Mouse (Mus musculus) spleen, adult 2 months (tissue): ENCODE results near the gene R3hdml.

Experiments
- CTCF ChIP-seq: fragments of 200-500 bp; IDR thresholded peaks from 2 replicates; pipeline ENCODE4 v1.5.1; 2011; ENCODE audit warnings: mild to moderate bottlenecking, inconsistent platforms; ENCODE audit not compliant: insufficient read depth, insufficient read length, insufficient replicate concordance; ENCODE audit errors: extremely low read depth
- POLR2A ChIP-seq: fragments of 200-500 bp; IDR thresholded peaks from 2 replicates; pipeline ENCODE4 v1.6.1; 2011; ENCODE audit warnings: low read depth, low read length, inconsistent platforms

- TF ChIP-seq POLR2A: no peak
- no peak for TF ChIP-seq CTCF
Measured at GRCm38 (mm10) chr2:163471136-163471535, 21.0 kb upstream of the R3hdml start.
